Mouse (Mus musculus) effector memory CD4-positive, alpha-beta T cell, adult 7 months (primary cell): ENCODE measurements around the gene Srp54c. TPM values are rescaled to one million over a fixed set of nuclear protein-coding genes. Genes with fewer than 3 reads are reported as not detected.

Source experiments
- polyA plus RNA-seq: library from polyadenylated mRNA; unstranded; fragments of 100-300 nt; shearing (Covaris generic); gene quantifications from one replicate; pipeline ENCODE4 v1.2.1, GENCODE M21; 2017

Srp54c gene
- polyA plus RNA-seq, result 119 TPM

GRCm38 (mm10) chr12:55229626-55230519 lies at the start of gene Srp54c:
Gene Srp54c (plus strand): TSS chr12:55230168.

GRCm38 (mm10) chr12:55199306-55199705 lies 30.7 kb upstream of the Srp54c start, which contains the start of gene 1700047I17Rik2:
Gene 1700047I17Rik2 (plus strand): TSS chr12:55199592.

DNA sequence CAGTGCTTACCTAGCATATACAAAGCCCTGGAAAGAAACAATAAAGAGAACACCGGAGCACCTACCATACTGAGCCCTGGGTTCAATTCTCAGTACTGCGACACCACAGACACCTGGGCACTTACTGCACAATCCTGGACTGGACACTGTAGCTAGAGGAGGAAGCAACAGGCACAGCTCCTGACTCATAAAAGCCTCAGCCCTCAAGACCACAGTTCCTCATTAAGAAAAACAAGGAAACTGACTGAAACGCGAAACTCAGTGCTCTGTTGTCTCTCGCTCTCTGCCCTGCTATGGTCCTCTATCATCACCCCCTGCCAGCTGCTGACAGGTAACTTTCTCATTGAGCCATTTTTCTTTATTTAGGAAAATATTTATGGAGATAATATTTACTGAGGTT lies 69.4 kb downstream of the Srp54c start, which contains the start of gene 1110008L16Rik:
Gene 1110008L16Rik, plus strand, starts transcription at position 242 of the 400 bp plus-strand sequence.

DNA sequence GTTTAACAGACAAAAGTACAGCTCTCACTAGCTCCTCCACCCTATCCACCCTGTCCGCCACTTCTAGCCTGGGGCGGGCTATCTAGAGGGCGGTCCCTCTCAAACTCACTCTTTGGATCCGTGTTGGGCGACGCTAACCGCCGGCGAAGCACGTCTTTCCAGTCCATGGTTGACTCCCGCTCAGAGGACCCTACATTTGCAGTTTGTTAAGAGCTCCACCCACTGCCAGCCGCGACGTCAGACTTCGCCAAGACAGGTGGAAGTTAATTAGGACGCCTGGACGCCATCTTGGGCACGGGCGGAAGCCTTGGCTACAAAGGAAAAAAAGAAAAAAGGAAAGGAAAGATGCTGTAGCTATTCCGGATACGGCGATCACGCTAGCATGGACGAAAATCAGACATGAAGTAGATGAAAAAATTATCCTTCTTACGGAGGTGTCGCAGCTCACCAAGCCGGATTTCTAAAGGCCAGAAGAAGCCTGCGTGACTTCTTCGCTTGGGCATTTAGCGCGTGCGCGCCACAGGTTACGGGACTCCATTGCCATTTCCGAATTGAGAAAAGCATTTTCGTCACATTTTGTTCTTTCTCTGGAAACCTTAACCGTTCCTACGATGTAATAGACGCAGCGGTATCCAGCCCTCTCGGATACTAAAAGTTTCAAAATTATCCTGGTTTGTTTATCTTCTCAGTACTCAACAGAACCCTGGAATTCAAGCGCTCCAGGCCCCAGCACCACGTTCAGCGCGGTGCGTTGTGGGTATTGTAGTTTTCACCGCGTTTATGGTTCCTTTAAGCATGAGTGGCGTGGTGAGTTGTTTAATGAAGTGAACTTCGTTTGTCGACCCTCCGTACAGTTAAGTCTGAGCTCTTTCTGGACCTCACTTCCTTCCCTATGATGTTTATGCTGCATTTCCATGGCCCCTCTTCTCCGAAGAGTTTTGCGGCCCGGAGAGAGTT lies 72.8 kb downstream of the Srp54c start, which contains the start of gene Ppp2r3c:
Gene Ppp2r3c, minus strand, starts transcription at position 514 of the 957 bp plus-strand sequence.

Other genes with a start within 250 kb of the Srp54c start
- 5.9 TPM for gene Gm20403, start 243.6 kb upstream of the Srp54c start, polyA plus RNA-seq
- 264 TPM for gene Baz1a, start 215.8 kb upstream of the Srp54c start, polyA plus RNA-seq
- gene 2700097O09Rik, start 150.1 kb upstream of the Srp54c start, polyA plus RNA-seq, result 28.7 TPM
- gene Srp54a, start 149.9 kb upstream of the Srp54c start, polyA plus RNA-seq, result 204 TPM
- gene Fam177a, start 105.7 kb upstream of the Srp54c start, polyA plus RNA-seq, result 57.2 TPM
- 61.9 TPM for gene Srp54b, start 75.1 kb upstream of the Srp54c start, polyA plus RNA-seq
- not detected for gene 1700047I17Rik2, start 30.6 kb upstream of the Srp54c start, polyA plus RNA-seq
- 5.4 TPM for gene 1110008L16Rik, start 69.4 kb downstream of the Srp54c start, polyA plus RNA-seq
- 17.6 TPM for gene Ppp2r3c, start 72.8 kb downstream of the Srp54c start, polyA plus RNA-seq
- gene Psma6, start 154.1 kb downstream of the Srp54c start, polyA plus RNA-seq, result 199 TPM